Mouse (Mus musculus) liver, embryonic 14.5 days (tissue): ENCODE results near the gene Hcn3.

Experiments used
- CTCF ChIP-seq: IDR thresholded peaks from 2 replicates; pipeline ENCODE4 v1.5.1; 2016; ENCODE audit warnings: antibody characterized with exemption, low read depth, control low read depth
- EP300 ChIP-seq: IDR thresholded peaks from 2 replicates; pipeline ENCODE4 v1.6.1; 2016; ENCODE audit warnings: antibody characterized with exemption, low read depth

- no peak for TF ChIP-seq EP300
- no peak for TF ChIP-seq CTCF
These were observed 17.5 kb upstream of the Hcn3 start, which contains the start of gene Scamp3 for GRCm38 (mm10) chr3:89177242-89178106.
